Mouse (Mus musculus): Measurements from ENCODE around the gene Ythdf1.
A peak's percentile ranks its signal among the peaks of the same experiment; 100 is the strongest.

The Ythdf1 gene

GRCm38 (mm10) chr2:180910928-180911327 is 9.8 kb downstream of the Ythdf1 start:
- DNase-seq (ENCODE audit: low spot score in 2 of 2) = no peak

- DNase-seq (ENCODE audit: low spot score in 2 of 2) = no peak
Observed at GRCm38 (mm10) chr2:180905556-180906221, 15.1 kb downstream of the Ythdf1 start.

- DNase-seq (ENCODE audit: low spot score in 2 of 2) = no peak
Observed at GRCm38 (mm10) chr2:180904435-180905208, 16.1 kb downstream of the Ythdf1 start.

- no peak for DNase-seq (ENCODE audit: low spot score in 2 of 2)
Observed at GRCm38 (mm10) chr2:180902086-180902485, 18.7 kb downstream of the Ythdf1 start.

GRCm38 (mm10) chr2:180897857-180898256 is 22.9 kb downstream of the Ythdf1 start:
- no peak for DNase-seq (ENCODE audit: low spot score in 2 of 2)

- no peak for DNase-seq (ENCODE audit: low spot score in 2 of 2)
Observed at GRCm38 (mm10) chr2:180896819-180897625, 23.7 kb downstream of the Ythdf1 start.

GRCm38 (mm10) chr2:180895837-180896525 is 24.8 kb downstream of the Ythdf1 start:
- no peak for DNase-seq (ENCODE audit: low spot score in 2 of 2)

GRCm38 (mm10) chr2:180895321-180895720 is 25.4 kb downstream of the Ythdf1 start:
- no peak for DNase-seq (ENCODE audit: low spot score in 2 of 2)

- peak in 1 of 2 experiments; percentile 22 for DNase-seq (ENCODE audit: low spot score in 2 of 2)
Observed at GRCm38 (mm10) chr2:180894734-180895133, 26.0 kb downstream of the Ythdf1 start.

- DNase-seq (ENCODE audit: low spot score in 2 of 2) = no peak
Observed at GRCm38 (mm10) chr2:180894029-180894623, 26.6 kb downstream of the Ythdf1 start.

- DNase-seq (ENCODE audit: low spot score in 2 of 2) = no peak
Observed at GRCm38 (mm10) chr2:180893537-180894028, 27.2 kb downstream of the Ythdf1 start.

GRCm38 (mm10) chr2:180892841-180893521 is 27.8 kb downstream of the Ythdf1 start:
- no peak for DNase-seq (ENCODE audit: low spot score in 2 of 2)

GRCm38 (mm10) chr2:180891835-180892323 is 28.9 kb downstream of the Ythdf1 start:
- no peak for DNase-seq (ENCODE audit: low spot score in 2 of 2)

GRCm38 (mm10) chr2:180891075-180891834 is 29.5 kb downstream of the Ythdf1 start:
- no peak for DNase-seq (ENCODE audit: low spot score in 2 of 2)

- no peak for DNase-seq (ENCODE audit: low spot score in 2 of 2)
Observed at GRCm38 (mm10) chr2:180890422-180891074, 30.2 kb downstream of the Ythdf1 start.

GRCm38 (mm10) chr2:180889921-180890280 is 30.8 kb downstream of the Ythdf1 start:
- no peak for DNase-seq (ENCODE audit: low spot score in 2 of 2)

- DNase-seq (ENCODE audit: low spot score in 2 of 2) = no peak
Observed at GRCm38 (mm10) chr2:180889271-180889920, 31.4 kb downstream of the Ythdf1 start.

GRCm38 (mm10) chr2:180885270-180885669 is 35.5 kb downstream of the Ythdf1 start:
- no peak for DNase-seq (ENCODE audit: low spot score in 2 of 2)

- no peak for DNase-seq (ENCODE audit: low spot score in 2 of 2)
Observed at GRCm38 (mm10) chr2:180881281-180881680, 39.5 kb downstream of the Ythdf1 start.

Measured in heart, adult 9 months (tissue).